Mouse (Mus musculus) megakaryocyte, embryonic 14.5 days (primary cell): ENCODE results near the gene Tmem179b. TPM values are rescaled to one million over a fixed set of nuclear protein-coding genes. Genes with fewer than 3 reads are reported as not detected.
"Not testable (repeated sequence)": the region's sequence is repeated elsewhere in the genome, so short reads cannot be mapped to it uniquely, and the experiment has no call there.

Experiments
- H3K27me3 ChIP-seq: replicated peaks from 2 replicates; pipeline ENCODE3; 2012; ENCODE audit warnings: inconsistent platforms
- H3K36me3 ChIP-seq: replicated peaks from 2 replicates; pipeline ENCODE3; 2012; ENCODE audit warnings: low read length, inconsistent platforms, mixed read lengths
- H3K4me1 ChIP-seq: 2 replicates; pipeline ENCODE4 v1.6.1; 2012; ENCODE audit warnings: inconsistent platforms
- H3K4me3 ChIP-seq: replicated peaks from 2 replicates; pipeline ENCODE3; 2012; ENCODE audit warnings: moderate library complexity, mild to moderate bottlenecking, inconsistent platforms
- H3K9me3 ChIP-seq: 2 replicates; pipeline ENCODE4 v1.6.1; 2012; ENCODE audit warnings: inconsistent platforms
- FLI1 ChIP-seq: IDR thresholded peaks from 2 replicates; pipeline ENCODE4 v1.6.1; 2012; ENCODE audit warnings: low read length, inconsistent platforms, mixed read lengths
- GATA1 ChIP-seq: IDR thresholded peaks from 3 replicates; pipeline ENCODE4 v1.6.1; 2012; ENCODE audit warnings: mixed read lengths, low read length, inconsistent platforms, borderline replicate concordance
- polyA plus RNA-seq: library from polyadenylated mRNA; stranded (reverse); fragments of >175 nt; gene quantifications from 2 replicates; pipeline ENCODE4 v1.2.3, GENCODE M21; 2012; ENCODE audit warnings: low replicate concordance; ENCODE audit not compliant: insufficient read depth

Tmem179b gene
- polyA plus RNA-seq, 1 experiment = 154 TPM

- H3K27me3 ChIP-seq = no peaks in the 10 kb centered on the region
- 0 out of 2 replicates have a peak, but pooled peaks cover 4% of the 10 kb centered on the region for H3K9me3 ChIP-seq
- peaks cover 40% of the 10 kb centered on the region for H3K36me3 ChIP-seq
- TF ChIP-seq FLI1 (no peak), GATA1 (no peak)
- peaks cover 41% of the 10 kb centered on the region for H3K4me1 ChIP-seq
- H3K4me3 ChIP-seq = peak overlapping the region; percentile 98
Measured at GRCm38 (mm10) chr19:8736160-8736467, 38.2 kb downstream of the Tmem179b start.

- Histone ChIP-seq H3K4me3 (peak within 1 kb of the TSS; percentile 98), H3K36me3 (peaks cover 37% of the 10 kb centered on the region), H3K4me1 (peaks cover 36% of the 10 kb centered on the region), H3K27me3 (no peaks in the 10 kb centered on the region), H3K9me3 (0 out of 2 replicates have a peak, but pooled peaks cover 4% of the 10 kb centered on the region)
- no peak for TF ChIP-seq GATA1
- TF ChIP-seq FLI1 = no peak; the same call in 1 of the 2 replicates
Measured at GRCm38 (mm10) chr19:8735389-8736159, 38.7 kb downstream of the Tmem179b start, which contains the start of gene Wdr74. Wdr74 (plus strand) TSS chr19:8735827.

DNA sequence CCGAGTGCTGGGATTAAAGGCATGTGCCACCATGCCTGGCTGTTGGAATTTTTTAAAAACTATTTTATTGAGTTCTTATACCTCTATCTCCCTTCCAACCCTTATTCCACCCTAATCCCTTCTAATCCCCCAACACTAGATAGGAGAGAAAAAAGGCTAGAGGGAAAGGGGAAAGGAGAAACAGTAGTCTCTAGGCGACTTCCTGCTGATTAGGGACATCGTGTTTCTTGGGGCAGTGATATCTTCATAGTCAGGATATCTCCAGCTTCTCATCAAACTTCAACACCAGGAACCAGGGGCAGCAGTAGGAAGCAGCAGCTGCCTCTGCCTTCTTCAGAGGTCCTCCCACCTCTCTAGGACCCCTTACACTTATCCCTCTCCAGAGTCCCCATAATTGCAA, 39.9 kb downstream of the Tmem179b start:
- no peak for TF ChIP-seq GATA1
- no peak for TF ChIP-seq FLI1
- H3K27me3 ChIP-seq = no peaks in the 10 kb centered on the region
- peaks cover 25% of the 10 kb centered on the region for H3K36me3 ChIP-seq
- H3K9me3 ChIP-seq = 0 out of 2 replicates have a peak, but pooled peaks cover 4% of the 10 kb centered on the region
- peaks cover 29% of the 10 kb centered on the region for H3K4me1 ChIP-seq
- H3K4me3 ChIP-seq = peak overlapping the region; percentile 65

DNA sequence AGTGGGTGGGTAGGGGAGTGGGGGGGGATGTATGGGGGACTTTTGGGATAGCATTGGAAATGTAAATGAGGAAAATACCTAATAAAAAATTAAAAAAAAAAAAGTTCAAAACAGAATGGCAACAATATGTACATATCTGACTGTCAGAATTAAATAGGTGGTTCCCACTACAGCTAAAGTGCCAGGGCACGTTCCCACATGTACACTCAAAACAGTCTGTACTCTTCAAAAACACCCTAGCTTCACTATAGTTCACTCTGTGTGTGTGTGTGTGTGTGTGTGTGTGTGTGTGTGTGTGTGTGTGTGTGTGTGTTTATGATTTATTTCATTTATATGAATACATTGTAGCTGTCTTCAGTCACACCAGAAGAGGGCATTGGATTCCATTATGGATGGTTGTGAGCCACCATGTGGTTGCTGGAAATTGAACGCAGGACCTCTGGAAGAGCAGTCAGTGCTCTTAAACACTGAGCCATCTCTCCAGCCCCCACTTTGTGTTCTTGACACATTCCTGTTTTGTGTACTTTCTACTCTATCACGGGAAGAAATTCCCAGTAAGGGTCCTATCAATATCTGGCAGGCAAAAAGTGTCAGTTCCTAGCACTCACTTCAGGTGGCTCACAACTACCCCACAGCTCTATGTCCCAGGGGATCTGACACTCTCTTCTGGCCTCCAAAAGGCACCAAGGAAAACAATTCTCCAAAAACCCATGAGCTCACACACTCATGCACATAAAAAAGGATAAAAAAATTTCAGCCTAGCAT, 45.8 kb downstream of the Tmem179b start:
- not testable (repeated sequence) for H3K4me3 ChIP-seq, H3K27me3 ChIP-seq, H3K9me3 ChIP-seq
- H3K36me3 ChIP-seq = peaks cover 32% of the 10 kb centered on the region
- peaks cover 18% of the 10 kb centered on the region for H3K4me1 ChIP-seq

DNA sequence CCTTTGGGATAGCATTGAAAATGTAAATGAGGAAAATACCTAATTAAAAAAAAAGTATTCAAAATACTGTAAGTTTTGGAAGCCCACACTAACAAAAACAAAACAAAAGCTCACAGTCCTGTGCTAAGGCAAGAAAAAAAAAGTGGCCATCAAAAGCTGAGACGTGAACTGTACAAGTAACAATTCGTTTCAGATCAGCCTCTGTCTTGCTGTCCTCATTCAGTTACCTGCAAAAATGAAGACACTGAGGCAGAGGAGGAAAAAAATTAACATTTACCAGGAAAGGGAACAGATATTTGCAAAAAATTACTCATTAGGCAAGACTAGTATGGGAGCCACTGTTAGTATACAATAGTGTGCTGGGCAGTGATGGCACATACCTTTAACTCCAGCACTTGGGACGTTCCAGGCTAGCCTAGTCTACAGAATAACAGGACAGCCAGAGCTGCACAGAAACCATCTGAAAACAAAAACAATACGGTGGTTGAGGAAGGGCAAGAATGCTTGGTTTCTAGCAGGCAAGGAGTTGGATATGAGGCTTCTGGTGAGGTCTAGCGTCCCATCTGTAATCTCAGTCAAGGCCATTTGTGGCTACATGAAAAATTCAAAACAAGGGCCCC, 46.7 kb downstream of the Tmem179b start:
- TF ChIP-seq GATA1 (no peak), FLI1 (no peak)
- H3K36me3 ChIP-seq = peaks cover 32% of the 10 kb centered on the region
- H3K9me3 ChIP-seq = 0 out of 2 replicates have a peak, but pooled peaks cover 2% of the 10 kb centered on the region

DNA sequence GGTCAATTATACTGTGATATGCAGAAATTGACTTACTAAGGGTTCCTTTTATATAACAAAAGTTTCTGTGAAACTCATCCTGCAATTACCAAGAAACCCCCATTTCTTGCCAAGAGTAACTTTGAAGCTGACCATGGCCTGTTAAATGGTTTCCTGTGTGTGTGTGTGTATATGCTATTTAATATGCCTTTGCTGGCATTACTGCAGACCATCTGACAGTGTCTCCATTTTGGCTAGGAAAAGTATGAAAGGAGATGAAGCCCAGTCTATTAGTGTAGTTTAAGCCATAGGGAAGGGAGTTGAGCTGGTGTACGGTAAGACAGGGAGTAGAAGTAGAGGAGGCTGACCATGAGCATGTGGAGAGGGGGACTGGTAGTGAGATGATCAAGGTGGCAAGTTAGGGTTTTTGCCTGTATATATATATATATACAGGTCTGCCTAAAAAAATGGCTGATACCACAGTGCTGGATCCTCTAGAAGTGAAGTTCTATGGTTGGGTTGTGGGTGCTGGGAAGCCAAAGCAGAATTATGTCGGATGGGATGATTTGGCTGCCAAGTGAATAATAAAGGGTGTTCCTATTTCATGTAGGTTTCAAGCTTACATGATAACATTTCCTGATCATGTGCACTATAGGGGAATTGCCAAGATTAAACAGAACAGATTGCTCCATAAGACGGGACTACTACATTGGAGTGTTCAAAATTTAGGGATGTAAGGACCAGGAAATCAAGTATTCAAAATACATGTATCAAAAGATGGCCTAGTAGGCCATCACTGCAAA, 47.5 kb downstream of the Tmem179b start:
- peaks cover 24% of the 10 kb centered on the region for H3K4me1 ChIP-seq
- H3K9me3 ChIP-seq = no peaks in the 10 kb centered on the region
- H3K4me3 ChIP-seq = no peak overlapping the region
- H3K27me3 ChIP-seq = no peaks in the 10 kb centered on the region
- TF ChIP-seq FLI1 = no peak
- no peak for TF ChIP-seq GATA1
- peaks cover 32% of the 10 kb centered on the region for H3K36me3 ChIP-seq

More for the DNA sequence above, 46.7 kb downstream of the Tmem179b start:
- Histone ChIP-seq H3K4me3 (no peak overlapping the region), H3K27me3 (no peaks in the 10 kb centered on the region), H3K4me1 (peaks cover 18% of the 10 kb centered on the region)

GRCm38 (mm10) chr19:8725081-8725613, 49.1 kb downstream of the Tmem179b start:
- peaks cover 40% of the 10 kb centered on the region for H3K4me1 ChIP-seq
- no peak for TF ChIP-seq FLI1
- TF ChIP-seq GATA1 = no peak
- H3K36me3 ChIP-seq = peaks cover 36% of the 10 kb centered on the region
- H3K27me3 ChIP-seq = no peaks in the 10 kb centered on the region
- H3K4me3 ChIP-seq = peak overlapping the region; percentile 99
- H3K9me3 ChIP-seq = no peaks in the 10 kb centered on the region

DNA sequence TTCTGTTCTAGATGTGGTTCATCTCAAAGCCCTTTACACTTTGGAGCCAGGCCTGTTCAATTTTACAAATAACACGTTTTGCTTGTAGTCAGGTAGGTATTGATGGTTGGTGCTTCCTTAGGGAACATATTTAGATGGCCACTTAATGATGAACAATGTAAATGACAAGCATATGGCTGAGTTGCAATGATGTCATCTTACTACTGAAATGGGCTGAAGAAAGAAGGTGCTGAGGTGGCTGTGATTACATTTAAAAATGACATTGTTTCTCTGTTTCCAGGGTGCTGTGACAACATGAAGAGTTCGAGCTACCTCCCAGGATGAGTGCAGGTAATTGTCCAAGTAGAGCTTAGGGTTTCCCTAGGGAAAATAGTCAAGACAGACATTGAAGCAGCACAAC, 49.9 kb downstream of the Tmem179b start:
- no peaks in the 10 kb centered on the region for H3K27me3 ChIP-seq
- TF ChIP-seq GATA1 = no peak
- TF ChIP-seq FLI1 = no peak
- no peaks in the 10 kb centered on the region for H3K9me3 ChIP-seq
- peaks cover 45% of the 10 kb centered on the region for H3K4me1 ChIP-seq
- peak overlapping the region; percentile 99 for H3K4me3 ChIP-seq
- H3K36me3 ChIP-seq = peaks cover 37% of the 10 kb centered on the region

- H3K9me3 ChIP-seq = no peaks in the 10 kb centered on the region
- H3K36me3 ChIP-seq = peaks cover 37% of the 10 kb centered on the region
- TF ChIP-seq GATA1 (no peak), FLI1 (no peak)
- H3K4me3 ChIP-seq = peak overlapping the region; percentile 99
- peaks cover 49% of the 10 kb centered on the region for H3K4me1 ChIP-seq
- no peaks in the 10 kb centered on the region for H3K27me3 ChIP-seq
Measured at GRCm38 (mm10) chr19:8723574-8724346, 50.5 kb downstream of the Tmem179b start.
